Mouse (Mus musculus): ENCODE data around the gene Mpdu1. TPM values are rescaled to one million over a fixed set of nuclear protein-coding genes. Genes with fewer than 3 reads are reported as not detected.
"Not testable (repeated sequence)": the region's sequence is repeated elsewhere in the genome, so short reads cannot be mapped to it uniquely, and the experiment has no call there.

Gene Mpdu1
- polyA plus RNA-seq, 1 experiment from 2014 or later: 25.9 TPM

DNA sequence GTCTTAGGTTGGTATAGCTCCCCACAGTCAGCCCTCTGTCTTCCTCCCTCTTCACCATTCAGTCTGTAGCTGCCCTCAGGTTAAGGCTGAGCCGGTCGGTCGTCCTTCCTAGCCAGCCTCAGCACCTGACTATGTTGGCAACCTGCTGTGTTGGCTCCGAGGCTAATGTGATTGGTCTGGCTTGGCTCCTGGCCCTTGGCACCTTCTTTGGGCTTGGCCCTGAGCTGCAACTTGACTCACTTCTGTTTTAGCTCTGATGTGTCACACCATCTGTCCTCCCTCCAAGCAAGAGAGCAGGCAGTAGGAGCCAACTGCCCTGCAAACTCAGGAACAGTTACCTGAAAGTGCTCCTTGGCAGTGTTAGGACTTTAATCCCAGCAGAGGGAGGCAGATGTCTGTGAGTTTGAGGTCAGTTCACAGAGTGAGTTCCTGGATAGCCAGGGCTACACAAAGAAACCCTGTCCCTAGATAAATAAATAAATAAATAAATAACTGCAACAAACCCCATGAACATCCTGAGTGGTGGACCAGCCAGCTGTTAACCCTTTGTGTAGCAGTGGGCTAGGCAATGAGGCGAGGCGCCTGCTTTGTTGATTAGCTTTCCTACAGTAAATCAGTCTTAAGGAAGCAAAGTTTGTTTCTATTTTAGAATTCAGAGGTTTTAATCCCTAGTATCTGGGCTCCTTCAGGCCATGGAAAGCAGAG, 44.5 kb upstream of the Mpdu1 start:
- no peak overlapping the region for H3K27ac ChIP-seq (replicated peaks; ENCODE audit: low read depth, low read length)
- H3K4me2 ChIP-seq (ENCODE audit: low read depth, low read length): no peak overlapping the region
- no peaks in the 10 kb centered on the region for H3K27me3 ChIP-seq (ENCODE audit: control insufficient read depth, insufficient read depth, low read length)
- H3K9ac ChIP-seq (replicated peaks; ENCODE audit: low read length): no peak overlapping the region
- ATAC-seq (replicated peaks; ENCODE audit: insufficient number of reproducible peaks, low FRiP score, low TSS enrichment, low read depth) (no peak), DNase-seq (ENCODE audit: low spot score) (no peak)
- no peaks in the 10 kb centered on the region for H3K4me1 ChIP-seq (ENCODE audit: control insufficient read depth, insufficient read depth, low read length)
- H3K36me3 ChIP-seq (replicated peaks; ENCODE audit: control insufficient read depth, insufficient read depth, low read depth, low read length): no peaks in the 10 kb centered on the region
- no peaks in the 10 kb centered on the region for H3K9me3 ChIP-seq (replicated peaks; ENCODE audit: control insufficient read depth, low read length)
- WGBS: 44% methylated on average over 6 of the region's 6 CpGs
- H3K4me3 ChIP-seq (ENCODE audit: low read depth, low read length): no peak overlapping the region

DNA sequence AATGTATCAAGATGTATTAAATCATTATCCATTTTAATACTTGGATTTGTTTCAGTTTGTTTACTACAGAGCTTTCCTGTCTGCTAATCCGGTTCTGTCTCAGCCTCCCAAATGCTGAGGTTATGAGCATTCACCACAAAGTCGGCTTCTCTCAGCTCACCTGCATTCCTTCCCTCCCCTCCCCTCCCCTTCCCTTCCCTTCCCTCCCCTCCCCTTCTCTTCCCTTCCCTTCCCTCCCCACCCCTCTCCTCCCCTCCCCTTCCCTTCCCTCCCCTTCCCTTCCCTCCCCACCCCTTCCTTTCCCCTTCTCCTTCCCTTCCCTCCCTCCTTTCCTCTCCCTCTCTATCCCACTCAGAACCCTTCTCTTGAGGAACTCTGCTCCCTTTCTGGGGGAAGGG, 42.2 kb upstream of the Mpdu1 start:
- Histone ChIP-seq H3K9me3 (replicated peaks; ENCODE audit: control insufficient read depth, low read length) (no peaks in the 10 kb centered on the region), H3K4me2 (ENCODE audit: low read depth, low read length) (no peak overlapping the region), H3K27me3 (ENCODE audit: control insufficient read depth, insufficient read depth, low read length) (no peaks in the 10 kb centered on the region), H3K9ac (replicated peaks; ENCODE audit: low read length) (no peak overlapping the region), H3K36me3 (replicated peaks; ENCODE audit: control insufficient read depth, insufficient read depth, low read depth, low read length) (no peaks in the 10 kb centered on the region), H3K4me3 (ENCODE audit: low read depth, low read length) (no peak overlapping the region), H3K27ac (replicated peaks; ENCODE audit: low read depth, low read length) (no peak overlapping the region), H3K4me1 (ENCODE audit: control insufficient read depth, insufficient read depth, low read length) (no peaks in the 10 kb centered on the region)
- ATAC-seq (replicated peaks; ENCODE audit: insufficient number of reproducible peaks, low FRiP score, low TSS enrichment, low read depth) (no peak), DNase-seq (ENCODE audit: low spot score) (no peak)
- 45% methylated on average over 2 of the region's 2 CpGs for WGBS

GRCm38 (mm10) chr11:69703814-69704612, 41.6 kb upstream of the Mpdu1 start:
- Histone ChIP-seq H3K27ac (replicated peaks; ENCODE audit: low read depth, low read length) (no peak overlapping the region), H3K4me3 (ENCODE audit: low read depth, low read length) (no peak overlapping the region), H3K9ac (replicated peaks; ENCODE audit: low read length) (no peak overlapping the region), H3K36me3 (replicated peaks; ENCODE audit: control insufficient read depth, insufficient read depth, low read depth, low read length) (no peaks in the 10 kb centered on the region), H3K9me3 (replicated peaks; ENCODE audit: control insufficient read depth, low read length) (no peaks in the 10 kb centered on the region), H3K27me3 (ENCODE audit: control insufficient read depth, insufficient read depth, low read length) (no peaks in the 10 kb centered on the region), H3K4me1 (ENCODE audit: control insufficient read depth, insufficient read depth, low read length) (no peaks in the 10 kb centered on the region), H3K4me2 (ENCODE audit: low read depth, low read length) (no peak overlapping the region)
- no peak for DNase-seq (ENCODE audit: low spot score)
- 67% methylated on average over 8 of the region's 8 CpGs for WGBS
- no peak for ATAC-seq (replicated peaks; ENCODE audit: insufficient number of reproducible peaks, low FRiP score, low TSS enrichment, low read depth)

- H3K36me3 ChIP-seq (replicated peaks; ENCODE audit: control insufficient read depth, insufficient read depth, low read depth, low read length); H3K9me3 ChIP-seq (replicated peaks; ENCODE audit: control insufficient read depth, low read length); H3K4me2 ChIP-seq (ENCODE audit: low read depth, low read length); H3K4me1 ChIP-seq (ENCODE audit: control insufficient read depth, insufficient read depth, low read length); H3K4me3 ChIP-seq (ENCODE audit: low read depth, low read length); H3K27me3 ChIP-seq (ENCODE audit: control insufficient read depth, insufficient read depth, low read length); H3K27ac ChIP-seq (replicated peaks; ENCODE audit: low read depth, low read length); ATAC-seq (replicated peaks; ENCODE audit: insufficient number of reproducible peaks, low FRiP score, low TSS enrichment, low read depth); H3K9ac ChIP-seq (replicated peaks; ENCODE audit: low read length); DNase-seq (ENCODE audit: low spot score): not testable (repeated sequence)
- 47% methylated on average over 2 of the region's 3 CpGs for WGBS
Observed at GRCm38 (mm10) chr11:69703381-69703780, 40.9 kb upstream of the Mpdu1 start.

- ATAC-seq (replicated peaks; ENCODE audit: insufficient number of reproducible peaks, low FRiP score, low TSS enrichment, low read depth); H3K4me2 ChIP-seq (ENCODE audit: low read depth, low read length); H3K36me3 ChIP-seq (replicated peaks; ENCODE audit: control insufficient read depth, insufficient read depth, low read depth, low read length); H3K4me3 ChIP-seq (ENCODE audit: low read depth, low read length); H3K27me3 ChIP-seq (ENCODE audit: control insufficient read depth, insufficient read depth, low read length); H3K4me1 ChIP-seq (ENCODE audit: control insufficient read depth, insufficient read depth, low read length); H3K9me3 ChIP-seq (replicated peaks; ENCODE audit: control insufficient read depth, low read length); DNase-seq (ENCODE audit: low spot score); H3K27ac ChIP-seq (replicated peaks; ENCODE audit: low read depth, low read length); H3K9ac ChIP-seq (replicated peaks; ENCODE audit: low read length): not testable (repeated sequence)
- 90% methylated on average over 9 of the region's 10 CpGs for WGBS
Observed at GRCm38 (mm10) chr11:69702886-69703285, 40.4 kb upstream of the Mpdu1 start.

GRCm38 (mm10) chr11:69699595-69699994, 37.2 kb upstream of the Mpdu1 start:
- H3K27ac ChIP-seq (replicated peaks; ENCODE audit: low read depth, low read length): no peak overlapping the region
- WGBS: 59% methylated on average over 1 of the region's 1 CpGs

DNA sequence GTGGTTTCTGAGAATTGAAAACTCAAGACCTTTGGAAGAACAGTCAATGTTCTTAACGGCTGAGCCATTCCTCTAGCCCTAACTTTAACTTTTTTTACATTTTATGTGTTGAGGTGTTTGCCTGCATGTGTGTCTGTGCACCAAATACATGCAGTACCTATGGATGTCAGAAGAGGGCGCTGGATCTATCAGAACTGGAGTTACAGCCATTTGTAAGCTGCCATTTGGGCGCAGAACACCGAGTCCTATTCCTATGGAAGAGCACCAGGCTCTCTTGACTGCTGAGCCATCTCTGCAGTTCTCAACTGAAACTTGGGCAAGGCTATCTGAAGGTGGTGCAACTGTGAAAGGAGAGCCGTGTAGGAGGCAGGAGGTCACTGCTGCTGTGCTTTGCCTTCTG, 36.1 kb upstream of the Mpdu1 start:
- ATAC-seq (replicated peaks; ENCODE audit: insufficient number of reproducible peaks, low FRiP score, low TSS enrichment, low read depth) (no peak), DNase-seq (ENCODE audit: low spot score) (no peak)
- no peaks in the 10 kb centered on the region for H3K36me3 ChIP-seq (replicated peaks; ENCODE audit: control insufficient read depth, insufficient read depth, low read depth, low read length)
- no peak overlapping the region for H3K4me3 ChIP-seq (ENCODE audit: low read depth, low read length)
- H3K27me3 ChIP-seq (ENCODE audit: control insufficient read depth, insufficient read depth, low read length): no peaks in the 10 kb centered on the region
- H3K27ac ChIP-seq (replicated peaks; ENCODE audit: low read depth, low read length): no peak overlapping the region
- no peaks in the 10 kb centered on the region for H3K9me3 ChIP-seq (replicated peaks; ENCODE audit: control insufficient read depth, low read length)
- no peak overlapping the region for H3K9ac ChIP-seq (replicated peaks; ENCODE audit: low read length)
- no peak overlapping the region for H3K4me2 ChIP-seq (ENCODE audit: low read depth, low read length)
- H3K4me1 ChIP-seq (ENCODE audit: control insufficient read depth, insufficient read depth, low read length): peaks cover 3% of the 10 kb centered on the region; the same call in 1 of the 2 replicates
- 63% methylated on average over 5 of the region's 5 CpGs for WGBS

More at GRCm38 (mm10) chr11:69699595-69699994, 37.2 kb upstream of the Mpdu1 start:
- Histone ChIP-seq H3K36me3 (replicated peaks; ENCODE audit: control insufficient read depth, insufficient read depth, low read depth, low read length) (no peaks in the 10 kb centered on the region), H3K9me3 (replicated peaks; ENCODE audit: control insufficient read depth, low read length) (no peaks in the 10 kb centered on the region), H3K27me3 (ENCODE audit: control insufficient read depth, insufficient read depth, low read length) (no peaks in the 10 kb centered on the region), H3K4me1 (ENCODE audit: control insufficient read depth, insufficient read depth, low read length) (peaks cover 3% of the 10 kb centered on the region; the same call in 1 of the 2 replicates), H3K9ac (replicated peaks; ENCODE audit: low read length) (no peak overlapping the region), H3K4me3 (ENCODE audit: low read depth, low read length) (no peak overlapping the region), H3K4me2 (ENCODE audit: low read depth, low read length) (no peak overlapping the region)
- ATAC-seq (replicated peaks; ENCODE audit: insufficient number of reproducible peaks, low FRiP score, low TSS enrichment, low read depth) (no peak), DNase-seq (ENCODE audit: low spot score) (no peak)

DNA sequence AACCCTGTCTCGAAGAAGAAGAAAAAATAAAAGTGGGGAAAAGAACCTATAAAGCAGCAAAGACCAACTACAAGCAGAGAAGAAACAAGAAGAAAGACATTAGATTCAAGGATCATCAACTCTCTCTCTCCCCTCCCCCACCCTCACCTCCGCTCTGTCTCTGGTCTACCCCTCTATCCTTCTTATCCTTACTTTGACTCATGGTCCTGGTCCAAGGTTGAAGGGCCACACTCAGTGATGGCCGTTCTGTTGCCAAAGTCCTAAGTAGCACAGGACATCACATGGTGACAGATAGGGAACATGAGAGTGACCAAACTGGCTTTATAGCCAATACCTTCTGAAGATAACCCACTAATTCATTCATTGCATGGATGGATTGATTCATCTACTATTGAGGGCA, 35.0 kb upstream of the Mpdu1 start:
- ATAC-seq (replicated peaks; ENCODE audit: insufficient number of reproducible peaks, low FRiP score, low TSS enrichment, low read depth) (no peak), DNase-seq (ENCODE audit: low spot score) (no peak)
- no peak overlapping the region for H3K4me2 ChIP-seq (ENCODE audit: low read depth, low read length)
- H3K27ac ChIP-seq (replicated peaks; ENCODE audit: low read depth, low read length): no peak overlapping the region
- no peaks in the 10 kb centered on the region for H3K36me3 ChIP-seq (replicated peaks; ENCODE audit: control insufficient read depth, insufficient read depth, low read depth, low read length)
- 89% methylated on average over 3 of the region's 3 CpGs for WGBS
- H3K4me1 ChIP-seq (ENCODE audit: control insufficient read depth, insufficient read depth, low read length): peaks cover 3% of the 10 kb centered on the region; the same call in 1 of the 2 replicates
- H3K9me3 ChIP-seq (replicated peaks; ENCODE audit: control insufficient read depth, low read length): no peaks in the 10 kb centered on the region
- no peaks in the 10 kb centered on the region for H3K27me3 ChIP-seq (ENCODE audit: control insufficient read depth, insufficient read depth, low read length)
- no peak overlapping the region for H3K4me3 ChIP-seq (ENCODE audit: low read depth, low read length)
- H3K9ac ChIP-seq (replicated peaks; ENCODE audit: low read length): no peak overlapping the region

All from embryonic facial prominence, embryonic 11.5 days (tissue).